Mouse (Mus musculus): ENCODE data around the gene Oscp1.

Oscp1 gene

DNA sequence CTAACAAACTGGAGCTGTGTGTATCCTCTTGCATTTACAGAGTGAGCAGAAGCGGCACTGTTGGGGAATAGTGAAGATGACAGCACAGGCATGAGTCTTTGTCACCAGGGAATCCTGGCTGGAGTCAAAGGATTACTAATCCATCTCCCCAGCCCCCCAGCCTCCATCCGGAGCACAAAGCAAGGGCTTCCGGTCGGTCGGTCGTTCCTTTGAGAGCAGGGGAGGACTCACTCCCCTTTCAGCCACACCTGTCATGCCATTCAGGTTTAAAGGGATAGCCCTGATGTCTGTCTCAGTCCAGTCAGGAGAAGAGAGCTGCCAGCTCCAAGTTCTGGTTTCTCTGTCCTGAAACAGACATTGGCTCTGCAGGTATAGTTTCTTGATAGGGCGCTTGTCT is 52.8 kb downstream of the Oscp1 start:
- no peak for DNase-seq

DNA sequence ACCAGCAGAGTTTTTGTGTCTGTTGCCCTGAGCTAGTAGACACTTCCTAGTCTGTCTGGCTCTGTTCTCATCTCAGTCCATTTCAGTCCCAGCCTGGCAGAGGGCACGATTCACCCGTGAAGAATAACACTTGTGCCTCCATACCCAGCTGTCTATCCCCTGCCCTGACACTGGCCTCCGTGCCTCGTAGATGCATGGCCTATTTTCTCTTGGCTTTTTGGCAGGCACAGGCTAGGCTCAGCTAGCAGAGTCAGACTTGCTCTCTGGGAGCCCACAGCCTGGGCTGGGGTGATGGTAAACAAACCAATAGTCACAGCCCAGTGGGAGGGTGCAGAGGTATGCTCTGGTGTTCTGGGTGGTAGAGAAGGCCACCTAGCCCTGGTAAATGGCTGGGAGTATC is 54.9 kb downstream of the Oscp1 start:
- no peak for DNase-seq

DNA sequence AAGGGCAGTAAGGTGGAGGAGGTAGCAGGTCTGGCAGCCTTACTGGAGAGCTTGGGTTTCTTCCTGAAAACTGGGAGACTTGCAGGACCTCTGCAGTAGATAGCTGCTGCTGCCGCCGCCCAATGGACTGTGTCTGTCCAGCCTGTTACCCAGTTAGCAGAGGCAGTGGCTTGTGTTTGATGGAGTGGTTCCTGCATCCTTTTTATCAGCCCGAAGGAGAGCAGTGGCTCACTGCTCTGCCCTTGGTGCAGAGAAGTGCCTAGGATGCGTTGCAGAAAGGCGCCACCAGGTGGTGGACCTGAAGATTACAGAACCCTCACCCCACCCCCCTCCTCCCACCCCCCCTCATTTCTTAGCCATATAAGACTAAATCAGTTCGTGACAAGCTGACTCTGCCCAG is 55.6 kb downstream of the Oscp1 start:
- peak; percentile 68 for DNase-seq

GRCm38 (mm10) chr4:126115411-126115810 is 57.0 kb downstream of the Oscp1 start:
- DNase-seq, result no peak

- DNase-seq, result no peak
Measured at GRCm38 (mm10) chr4:126115871-126116521, 57.6 kb downstream of the Oscp1 start.

DNA sequence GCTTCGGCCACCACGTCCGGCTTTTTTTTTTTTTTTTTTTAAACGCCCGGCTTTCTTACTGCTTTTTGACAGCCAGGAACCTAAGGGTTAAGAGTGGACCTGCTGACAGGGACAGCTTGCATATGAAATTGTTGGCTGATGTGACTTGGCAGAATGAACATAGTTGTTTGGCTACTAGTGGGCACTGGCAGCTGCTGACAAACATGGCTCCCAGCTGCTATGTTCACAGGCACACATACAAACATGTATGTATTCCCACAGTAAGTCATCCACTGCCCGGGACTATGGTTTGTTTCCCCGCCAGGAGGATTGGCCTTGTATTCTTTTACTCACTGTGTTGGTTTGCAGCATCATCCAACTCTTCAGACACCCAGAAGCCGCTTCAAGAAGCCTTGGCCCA is 58.8 kb downstream of the Oscp1 start:
- no peak for DNase-seq

DNA sequence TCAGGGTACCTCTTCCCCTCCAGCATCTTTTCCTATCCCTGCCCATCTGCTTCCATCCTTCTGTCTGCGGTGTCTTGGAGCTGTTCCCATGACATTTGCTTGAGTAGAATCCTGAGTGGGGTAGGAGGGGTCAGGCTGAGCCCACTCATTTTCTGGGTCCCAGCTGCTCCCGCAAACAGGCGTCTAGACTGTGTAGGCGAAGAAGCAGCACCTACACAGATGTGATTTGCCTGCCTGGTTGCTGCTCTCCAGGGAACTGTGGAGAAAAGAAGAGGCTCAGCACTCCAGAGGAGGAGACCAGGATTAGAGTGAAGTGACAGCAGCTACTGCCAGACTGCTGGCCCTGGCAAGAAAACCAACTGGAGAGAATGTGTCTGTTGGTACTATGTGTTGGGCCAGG is 60.3 kb downstream of the Oscp1 start:
- no peak for DNase-seq

- no peak for DNase-seq
Measured at GRCm38 (mm10) chr4:126119051-126119450, 60.7 kb downstream of the Oscp1 start.

DNA sequence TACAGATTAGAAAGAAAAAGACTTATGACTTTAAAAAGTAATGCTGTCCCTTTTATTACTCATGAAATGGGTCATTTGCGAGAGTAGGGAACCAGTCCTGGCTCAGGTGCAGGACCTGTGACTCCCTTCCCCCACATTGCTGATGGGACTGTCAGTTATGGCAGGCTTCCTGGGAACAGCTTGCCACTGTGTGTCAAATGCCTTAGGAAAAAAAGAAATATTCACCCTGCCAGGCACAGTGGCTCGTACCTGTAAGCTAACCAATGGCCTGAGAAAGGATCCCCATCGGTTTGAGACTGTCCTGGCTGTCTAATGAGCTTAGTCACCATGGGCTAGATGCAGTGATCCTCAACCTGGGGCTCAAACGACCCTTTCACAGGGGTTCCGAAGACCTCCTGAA is 61.7 kb downstream of the Oscp1 start:
- DNase-seq, result no peak

DNA sequence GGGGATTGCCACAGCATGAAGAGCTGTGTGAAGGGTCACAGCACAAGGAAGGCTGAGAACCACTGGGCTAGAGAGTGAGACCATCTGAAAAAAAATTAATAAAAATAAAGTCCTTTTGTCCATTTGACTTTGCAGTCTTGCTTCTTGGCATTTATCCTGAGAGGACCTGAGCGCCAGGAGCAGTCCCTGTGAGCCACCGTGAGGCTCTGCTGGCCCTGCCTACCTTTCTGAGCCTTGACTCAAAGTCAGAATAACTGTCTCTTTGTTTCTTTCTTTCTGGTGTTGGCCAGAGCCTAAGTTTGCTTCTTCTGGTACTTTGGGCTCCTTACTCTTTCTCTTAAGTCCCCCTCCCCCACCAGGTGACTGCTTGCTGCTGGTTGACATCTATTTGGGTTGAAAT is 62.1 kb downstream of the Oscp1 start:
- DNase-seq, result no peak

GRCm38 (mm10) chr4:126123309-126124040 is 65.1 kb downstream of the Oscp1 start:
- DNase-seq, result no peak

GRCm38 (mm10) chr4:126130502-126130901 is 72.1 kb downstream of the Oscp1 start:
- peak; percentile 64 for DNase-seq

GRCm38 (mm10) chr4:126131290-126132121 is 73.1 kb downstream of the Oscp1 start:
- peak; percentile 82 for DNase-seq

DNA sequence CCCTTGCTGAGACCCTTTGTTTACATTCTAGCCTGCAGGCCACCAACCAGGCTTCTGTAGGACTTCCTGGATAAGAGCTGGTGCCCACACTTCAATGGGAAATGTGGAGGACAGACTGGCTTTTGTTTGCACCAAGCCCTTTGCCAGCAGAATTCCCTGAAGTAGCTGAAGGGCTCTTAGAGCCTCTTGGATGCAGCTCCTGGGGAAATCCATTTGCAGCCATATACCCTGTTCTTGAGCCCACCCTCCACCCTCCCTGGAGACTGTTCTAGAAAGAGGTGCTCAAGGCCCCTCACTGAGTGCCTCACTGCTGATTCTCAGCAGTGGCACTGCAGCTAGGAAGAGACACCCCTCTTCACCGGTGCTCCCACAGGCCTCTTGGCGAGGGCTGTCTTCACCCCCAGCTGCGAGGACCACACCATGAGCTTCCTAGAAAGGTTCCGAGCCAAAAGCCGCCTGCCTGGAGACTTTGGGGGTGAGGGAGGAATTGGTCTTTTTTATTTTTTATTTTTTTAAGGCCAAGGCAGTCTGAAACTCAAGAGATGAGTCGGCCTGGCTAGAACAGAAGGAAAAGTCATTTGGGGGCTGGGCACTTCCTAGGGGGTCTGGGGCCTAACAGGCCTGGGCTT is 74.4 kb downstream of the Oscp1 start:
- DNase-seq, result peak; percentile 69

DNA sequence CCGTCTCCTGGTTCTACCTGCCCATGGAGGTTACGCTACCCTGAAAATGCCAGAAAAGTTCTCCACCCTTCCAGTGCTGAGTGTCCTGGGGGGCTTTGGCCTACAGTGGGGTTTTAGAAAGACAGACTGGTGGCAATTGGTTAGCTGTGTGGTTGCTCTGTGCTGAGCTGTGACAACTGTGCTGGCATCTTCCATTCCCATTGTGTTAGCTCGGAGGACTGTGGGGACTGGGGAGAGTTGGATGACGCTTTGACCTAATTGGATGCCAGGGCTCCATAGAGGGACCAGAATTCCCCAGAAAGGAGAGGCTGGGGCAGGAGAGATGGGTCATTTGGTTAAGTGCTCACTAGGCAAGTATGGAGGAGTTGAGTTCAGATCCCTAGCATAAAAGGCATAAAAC is 75.9 kb downstream of the Oscp1 start:
- DNase-seq, result no peak

DNA sequence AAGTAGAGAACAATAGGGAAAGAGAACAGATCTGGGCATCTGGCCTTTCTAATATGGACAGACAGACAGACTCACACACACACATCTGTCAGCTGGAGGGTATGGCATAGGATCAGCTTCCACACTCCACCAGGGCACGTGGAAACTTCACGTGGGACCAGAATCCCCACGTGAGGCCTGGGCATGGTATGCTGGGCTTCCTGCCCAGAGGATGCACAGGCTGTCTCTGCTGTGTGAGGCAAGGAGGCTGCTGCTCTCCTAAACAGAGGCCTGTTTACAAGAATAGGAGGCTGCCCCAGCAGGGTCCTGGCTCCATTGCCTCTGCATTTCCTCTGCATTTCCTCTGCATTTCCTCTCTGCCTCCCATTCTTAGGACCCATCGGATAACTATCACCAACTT is 76.3 kb downstream of the Oscp1 start:
- peak; percentile 38 for DNase-seq

DNA sequence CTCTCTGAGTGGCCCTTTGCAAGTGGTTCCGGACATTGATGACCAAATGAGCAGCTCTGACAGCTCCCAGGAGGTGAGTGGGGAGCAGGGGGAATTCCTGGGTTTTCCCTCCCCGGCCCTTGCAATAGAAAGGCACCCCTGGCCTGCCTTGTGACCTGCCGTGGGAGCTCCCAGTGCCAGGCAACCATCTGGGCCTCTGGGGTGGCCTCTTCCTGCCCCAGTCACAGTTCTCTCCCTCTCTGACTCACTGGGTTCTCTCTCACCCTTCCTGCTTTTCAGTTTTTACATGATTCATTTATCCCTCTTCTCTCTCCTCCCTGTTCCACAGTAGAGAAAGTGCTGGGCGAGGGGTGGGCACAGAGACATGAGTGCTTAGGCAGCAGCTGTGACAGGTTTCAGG is 79.4 kb downstream of the Oscp1 start:
- DNase-seq, result no peak

DNA sequence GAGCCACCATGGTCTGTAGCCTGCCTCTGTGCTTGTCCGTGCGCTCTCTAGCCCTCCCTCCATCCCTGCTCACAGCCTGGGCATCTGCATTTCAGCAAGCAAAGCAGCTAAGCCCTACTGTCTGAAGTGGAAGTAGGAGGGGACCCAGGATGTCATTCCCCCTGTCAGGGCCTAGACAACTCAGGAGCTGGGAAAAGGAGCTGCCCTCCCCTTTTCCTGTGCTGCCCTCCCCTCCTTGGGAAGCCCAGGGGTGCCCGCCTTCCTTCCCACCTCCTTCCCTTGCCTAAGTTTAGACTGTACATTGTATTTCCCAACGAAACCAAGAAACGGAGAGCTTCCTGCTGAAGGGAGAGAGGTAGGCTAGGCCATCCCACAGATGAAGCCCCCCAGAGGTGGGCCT is 82.7 kb downstream of the Oscp1 start:
- no peak for DNase-seq
